Mouse (Mus musculus): ENCODE data around the gene Cluap1.

DNA sequence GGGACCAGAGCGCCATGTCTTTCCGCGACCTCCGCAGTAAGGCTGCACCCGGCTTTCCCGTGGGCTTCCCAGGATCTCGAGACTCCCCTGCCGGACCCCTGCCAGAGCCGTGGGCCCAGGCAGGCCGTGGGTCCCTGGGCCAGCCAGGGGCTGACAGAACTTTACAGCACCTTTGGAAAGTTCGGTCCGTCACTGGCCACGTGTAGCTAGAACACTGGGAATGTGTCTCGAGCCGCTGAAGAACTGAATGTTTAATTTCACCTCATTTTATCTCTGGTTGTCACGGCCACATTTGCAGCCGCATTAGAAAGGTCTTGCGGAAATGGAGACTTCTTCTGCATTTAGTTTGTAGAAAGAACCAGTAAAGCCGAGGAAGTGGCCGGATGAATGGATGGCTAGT lies 517 bp downstream of the Cluap1 start:
- no peak for TF ChIP-seq CTCF (conservative IDR thresholded peaks at IDR 0.05; ENCODE audit: low read length)
- TF ChIP-seq POU5F1 (IDR thresholded peaks at IDR 0.05; ENCODE audit: borderline replicate concordance, low read length), result no peak
- TF ChIP-seq NANOG (IDR thresholded peaks at IDR 0.05; ENCODE audit: borderline replicate concordance, low read length), result no peak

All from E14TG2a.4 (cell line).